Mouse (Mus musculus) bone marrow macrophage, adult 2 months (primary cell): Measurements from ENCODE around the gene Xpo5.

Source experiments
- CTCF ChIP-seq: IDR thresholded peaks from 2 replicates; pipeline ENCODE4 v1.5.1; 2012; ENCODE audit warnings: low read depth, mild to moderate bottlenecking, low read length, moderate library complexity
- POLR2A ChIP-seq: IDR thresholded peaks from 2 replicates; pipeline ENCODE4 v1.6.1; 2012; ENCODE audit warnings: mild to moderate bottlenecking, low read depth, low read length, borderline replicate concordance

GRCm38 (mm10) chr17:46259675-46260074, 57.1 kb downstream of the Xpo5 start:
- TF ChIP-seq POLR2A: no peak
- TF ChIP-seq CTCF: no peak
